Mouse (Mus musculus) small intestine, adult 2 months (tissue): ENCODE data around the gene Zfp809.

Experiments used
- CTCF ChIP-seq: fragments of 200-500 bp; IDR thresholded peaks from 2 replicates; pipeline ENCODE4 v1.5.1; 2012; ENCODE audit warnings: low read depth, mild to moderate bottlenecking, control low read depth, inconsistent platforms, low read length, moderate library complexity, mixed read lengths; ENCODE audit not compliant: insufficient replicate concordance, insufficient read length; ENCODE audit errors: extremely low read depth
- POLR2A ChIP-seq: fragments of 200-500 bp; IDR thresholded peaks from 2 replicates; pipeline ENCODE4 v1.6.1; 2012; ENCODE audit warnings: low read depth, mild to moderate bottlenecking, control low read depth, inconsistent platforms, low read length, moderate library complexity

DNA sequence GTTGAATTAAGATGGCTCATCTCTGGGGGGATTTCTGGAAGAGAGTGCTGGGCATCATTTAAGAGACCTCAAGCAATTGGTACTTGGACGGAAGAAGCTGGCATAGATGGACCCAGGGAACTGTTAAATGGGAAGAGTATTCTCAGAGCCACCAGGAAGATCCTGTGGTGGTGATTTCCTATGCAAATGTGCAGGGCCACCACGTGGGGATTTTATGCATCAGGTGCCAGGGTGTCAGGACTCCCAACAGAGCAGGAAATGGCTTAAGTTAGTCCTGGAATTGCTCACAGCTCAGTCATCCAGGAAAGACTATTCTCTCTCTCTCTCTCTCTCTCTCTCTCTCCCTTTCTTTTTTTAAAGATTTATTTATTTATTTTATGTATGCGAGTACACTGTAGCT is 8.8 kb upstream of the Zfp809 start:
- TF ChIP-seq CTCF (no peak), POLR2A (no peak)
